Mouse (Mus musculus): ENCODE measurements around the gene Smim13.

DNA sequence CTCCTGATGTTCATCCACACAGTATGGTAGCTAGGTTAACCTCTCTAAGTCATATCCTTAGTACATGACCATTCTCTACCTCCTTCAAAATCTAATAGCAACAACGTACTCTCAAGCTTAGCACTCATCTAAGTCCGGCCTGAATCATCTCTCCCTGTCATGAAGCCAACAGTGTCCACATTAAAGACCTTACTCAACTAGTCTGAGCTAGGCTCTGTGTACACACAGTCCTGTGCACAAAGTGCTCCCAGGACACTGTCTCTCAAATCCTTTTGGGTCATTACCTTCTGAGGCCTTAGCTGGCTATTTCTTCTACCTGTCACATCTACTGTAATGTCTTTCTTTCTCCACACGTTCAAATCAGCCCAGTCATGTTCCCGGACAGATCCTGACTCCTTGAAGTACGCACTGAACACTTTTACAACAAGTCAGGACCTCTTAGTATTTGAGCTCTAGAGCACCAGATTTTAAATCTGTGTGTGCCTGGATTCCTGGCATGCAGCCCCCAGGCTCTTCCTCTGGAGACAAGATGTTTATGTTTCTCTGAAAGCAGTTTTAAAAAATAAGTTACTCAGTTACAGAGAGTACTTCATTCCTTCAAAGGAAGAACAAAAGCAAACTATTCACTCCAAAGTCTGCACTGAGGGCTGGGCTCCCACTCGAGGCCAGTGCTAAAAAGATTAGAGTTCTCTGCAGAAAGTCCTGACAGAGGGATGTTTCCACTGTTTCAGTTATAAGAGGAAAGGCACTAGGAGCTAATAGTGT lies 36.9 kb upstream of the Smim13 start:
- TF ChIP-seq CTCF (IDR thresholded peaks at IDR 0.05; ENCODE audit: low read depth) (no peak), EP300 (optimal IDR thresholded peaks at IDR 0.05) (no peak)

Data from stomach, postnatal 0 days (tissue).